Mouse (Mus musculus): ENCODE results near the gene Tmco4. TPM values are rescaled to one million over a fixed set of nuclear protein-coding genes. Genes with fewer than 3 reads are reported as not detected.

The Tmco4 gene
- polyA plus RNA-seq, 1 experiment = 3.2 TPM

DNA sequence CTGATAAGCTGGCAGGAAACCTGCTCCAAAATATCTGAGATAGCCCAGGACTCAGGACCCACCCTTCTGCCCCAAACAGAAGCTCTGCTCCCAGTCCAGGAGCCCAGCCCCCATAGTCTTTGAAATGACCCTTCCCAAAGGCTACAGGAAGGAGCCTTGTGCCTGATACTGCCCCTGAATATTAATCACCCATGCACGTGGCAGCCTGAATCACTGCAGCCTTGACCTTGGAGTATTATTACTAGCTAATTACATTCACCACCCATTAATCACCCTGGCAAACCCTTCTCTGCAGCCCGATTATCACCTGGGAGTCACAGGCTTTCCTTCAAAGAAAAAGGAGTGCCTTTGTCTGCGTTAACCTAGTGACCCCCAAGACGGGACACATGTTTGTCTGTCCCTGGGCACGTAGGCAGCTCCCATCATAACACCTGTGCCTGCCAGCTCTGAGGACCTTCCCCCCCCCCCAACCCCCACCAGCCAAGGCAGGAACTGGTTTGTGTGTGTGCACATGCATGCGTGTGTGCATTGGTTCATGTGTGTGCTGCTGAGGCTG lies 35.4 kb downstream of the Tmco4 start:
- Histone ChIP-seq H3K36me3 (replicated peaks; ENCODE audit: low read length) (no peaks in the 10 kb centered on the region), H3K4me3 (replicated peaks) (no peak overlapping the region), H3K9me3 (no peaks in the 10 kb centered on the region), H3K4me1 (no peaks in the 10 kb centered on the region), H3K27me3 (replicated peaks) (peaks cover 20% of the 10 kb centered on the region)
- TF ChIP-seq FLI1 (IDR thresholded peaks at IDR 0.05; ENCODE audit: low read length) (no peak), GATA1 (IDR thresholded peaks at IDR 0.05; ENCODE audit: borderline replicate concordance, low read length) (no peak)

DNA sequence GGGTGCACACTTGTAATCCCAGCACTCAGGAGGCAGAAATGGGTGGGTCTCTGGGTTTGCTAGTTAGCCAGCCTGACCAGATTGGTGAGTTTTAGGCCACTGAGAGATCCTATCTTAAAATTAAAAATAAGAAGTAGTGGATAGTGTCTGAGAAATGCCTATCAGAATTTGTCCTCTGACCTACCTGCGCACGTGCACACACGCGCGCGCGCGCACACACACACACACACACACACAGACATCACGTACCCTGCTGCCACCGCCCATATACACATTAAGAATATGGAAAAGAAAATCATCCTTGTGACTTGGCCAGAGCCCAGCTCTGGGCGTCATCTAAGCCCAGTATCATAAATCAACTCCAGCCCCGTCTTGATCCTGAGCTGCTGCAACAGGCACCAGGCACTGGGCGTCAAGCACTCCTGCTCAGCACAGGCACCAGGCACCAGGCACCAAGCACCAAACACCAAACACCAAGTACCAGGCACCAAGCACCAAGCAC lies 38.6 kb downstream of the Tmco4 start:
- Histone ChIP-seq H3K4me3 (replicated peaks) (no peak overlapping the region), H3K27me3 (replicated peaks) (peaks cover 14% of the 10 kb centered on the region), H3K4me1 (no peaks in the 10 kb centered on the region), H3K9me3 (peaks cover 11% of the 10 kb centered on the region), H3K36me3 (replicated peaks; ENCODE audit: low read length) (no peaks in the 10 kb centered on the region)
- TF ChIP-seq GATA1 (IDR thresholded peaks at IDR 0.05; ENCODE audit: borderline replicate concordance, low read length) (no peak), FLI1 (IDR thresholded peaks at IDR 0.05; ENCODE audit: low read length) (no peak)

DNA sequence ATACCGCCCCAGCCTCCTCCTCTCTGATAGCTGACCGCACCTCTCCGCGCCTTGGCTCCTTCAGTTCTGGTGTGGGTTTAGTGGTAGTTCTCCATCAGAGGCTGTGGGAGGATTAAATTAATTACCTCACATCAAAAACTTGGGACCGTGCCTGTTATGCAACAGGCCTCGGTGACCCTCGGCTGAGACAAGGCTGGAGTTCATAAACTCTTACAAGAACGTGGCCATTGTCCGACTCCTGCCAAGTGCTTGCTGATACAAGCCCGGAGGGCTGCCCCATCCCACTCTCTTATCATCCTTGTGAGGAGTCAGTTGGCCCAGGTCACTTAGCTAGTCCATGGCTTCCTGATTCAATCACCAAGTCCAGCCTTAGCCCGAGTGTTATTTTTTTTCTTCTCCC lies 40.6 kb downstream of the Tmco4 start:
- Histone ChIP-seq H3K4me3 (replicated peaks) (no peak overlapping the region), H3K27me3 (replicated peaks) (peaks cover 10% of the 10 kb centered on the region), H3K36me3 (replicated peaks; ENCODE audit: low read length) (no peaks in the 10 kb centered on the region), H3K9me3 (peaks cover 11% of the 10 kb centered on the region), H3K4me1 (no peaks in the 10 kb centered on the region)
- TF ChIP-seq GATA1 (IDR thresholded peaks at IDR 0.05; ENCODE audit: borderline replicate concordance, low read length) = no peak
- no peak for TF ChIP-seq FLI1 (IDR thresholded peaks at IDR 0.05; ENCODE audit: low read length)

DNA sequence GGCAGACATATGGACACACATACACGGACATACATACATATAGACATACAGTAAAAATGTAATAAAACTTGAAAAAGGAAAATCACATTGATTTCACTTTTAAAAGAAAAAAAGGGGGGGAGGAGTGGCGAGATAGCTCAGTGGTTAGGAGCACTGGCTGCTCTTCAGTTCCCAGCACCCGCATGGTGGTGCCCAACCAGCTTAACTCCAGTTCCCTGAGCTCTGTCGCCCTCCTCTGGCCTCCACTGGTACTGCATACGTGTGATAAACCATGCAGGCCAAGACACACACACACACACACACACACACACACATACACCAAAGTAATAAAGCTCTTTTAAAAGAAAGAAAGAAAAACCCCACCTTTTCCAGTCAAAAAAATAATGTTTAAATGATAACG lies 42.1 kb downstream of the Tmco4 start:
- peaks cover 4% of the 10 kb centered on the region for H3K4me1 ChIP-seq
- H3K27me3 ChIP-seq (replicated peaks) = peaks cover 8% of the 10 kb centered on the region
- H3K9me3 ChIP-seq = peaks cover 11% of the 10 kb centered on the region
- H3K4me3 ChIP-seq (replicated peaks) = no peak overlapping the region
- no peaks in the 10 kb centered on the region for H3K36me3 ChIP-seq (replicated peaks; ENCODE audit: low read length)
- TF ChIP-seq GATA1 (IDR thresholded peaks at IDR 0.05; ENCODE audit: borderline replicate concordance, low read length) (no peak), FLI1 (IDR thresholded peaks at IDR 0.05; ENCODE audit: low read length) (no peak)

DNA sequence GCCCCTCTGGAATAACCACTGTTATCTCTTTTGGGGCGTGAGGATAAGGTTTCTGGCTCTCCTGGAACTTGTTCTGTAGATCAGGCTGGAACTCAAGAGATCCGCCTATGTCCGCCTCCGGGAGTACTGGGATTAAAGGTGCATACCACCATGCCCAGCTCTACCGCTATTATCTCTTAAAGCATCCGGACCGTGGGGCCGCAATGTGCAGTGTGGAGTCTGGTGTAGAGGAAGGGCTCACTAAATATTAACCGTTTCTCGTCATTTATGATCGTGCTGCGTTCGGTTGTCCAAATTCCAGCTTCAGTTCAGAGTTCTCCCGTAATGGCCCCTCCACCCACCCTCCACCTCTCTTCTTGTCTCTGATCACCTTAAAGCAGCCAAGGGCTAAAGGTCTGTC lies 45.7 kb downstream of the Tmco4 start:
- H3K4me3 ChIP-seq (replicated peaks) = no peak overlapping the region
- H3K27me3 ChIP-seq (replicated peaks) = peaks cover 13% of the 10 kb centered on the region
- TF ChIP-seq GATA1 (IDR thresholded peaks at IDR 0.05; ENCODE audit: borderline replicate concordance, low read length) (no peak), FLI1 (IDR thresholded peaks at IDR 0.05; ENCODE audit: low read length) (no peak)
- peaks cover 11% of the 10 kb centered on the region for H3K9me3 ChIP-seq
- peaks cover 6% of the 10 kb centered on the region for H3K36me3 ChIP-seq (replicated peaks; ENCODE audit: low read length)
- peaks cover 4% of the 10 kb centered on the region for H3K4me1 ChIP-seq

DNA sequence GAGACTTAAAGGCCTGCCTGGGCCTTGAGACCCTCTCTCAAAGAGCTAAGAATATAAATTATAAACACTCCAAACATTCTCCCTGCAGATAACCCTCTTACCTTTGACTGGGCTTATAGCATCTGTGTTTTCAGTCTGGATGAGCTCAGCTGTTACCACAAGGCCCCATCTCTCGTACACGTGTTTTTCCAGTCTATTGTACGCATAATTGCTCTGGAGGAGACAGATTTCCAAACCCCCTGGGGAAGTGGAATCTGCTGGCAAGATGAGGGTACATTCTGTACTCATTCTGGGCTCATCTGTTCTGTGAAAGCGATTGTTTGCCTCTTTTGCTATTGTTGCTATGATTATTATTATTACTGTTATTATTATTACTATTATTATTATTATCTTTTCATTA lies 46.3 kb downstream of the Tmco4 start:
- H3K4me1 ChIP-seq = peaks cover 4% of the 10 kb centered on the region
- TF ChIP-seq GATA1 (IDR thresholded peaks at IDR 0.05; ENCODE audit: borderline replicate concordance, low read length) = no peak
- peaks cover 6% of the 10 kb centered on the region for H3K36me3 ChIP-seq (replicated peaks; ENCODE audit: low read length)
- no peak overlapping the region for H3K4me3 ChIP-seq (replicated peaks)
- H3K9me3 ChIP-seq = peaks cover 9% of the 10 kb centered on the region
- peaks cover 12% of the 10 kb centered on the region for H3K27me3 ChIP-seq (replicated peaks)

DNA sequence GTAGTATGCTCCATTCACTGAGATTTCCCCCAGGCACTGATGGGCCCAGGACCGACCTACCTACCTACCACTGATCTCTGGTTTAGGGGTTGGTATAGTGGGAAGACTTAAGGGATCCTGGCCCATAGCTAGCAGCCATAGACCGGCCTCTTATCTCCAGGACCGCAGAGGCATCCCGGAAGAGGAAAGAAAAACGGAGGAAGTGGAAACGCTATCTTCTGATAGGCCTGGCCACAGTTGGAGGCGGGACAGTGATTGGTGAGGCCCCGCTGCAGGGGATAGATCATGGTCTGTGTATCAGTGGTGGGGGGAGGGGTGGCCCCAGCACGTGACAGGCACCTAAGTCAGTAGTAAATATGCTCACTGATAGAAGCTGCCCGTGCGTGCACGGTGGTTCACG lies 46.7 kb downstream of the Tmco4 start:
- no peak overlapping the region for H3K4me3 ChIP-seq (replicated peaks)
- no peak for TF ChIP-seq GATA1 (IDR thresholded peaks at IDR 0.05; ENCODE audit: borderline replicate concordance, low read length)
- no peak for TF ChIP-seq FLI1 (IDR thresholded peaks at IDR 0.05; ENCODE audit: low read length)
- H3K36me3 ChIP-seq (replicated peaks; ENCODE audit: low read length) = peaks cover 6% of the 10 kb centered on the region
- peaks cover 4% of the 10 kb centered on the region for H3K9me3 ChIP-seq
- peaks cover 12% of the 10 kb centered on the region for H3K27me3 ChIP-seq (replicated peaks)
- H3K4me1 ChIP-seq = peaks cover 4% of the 10 kb centered on the region

DNA sequence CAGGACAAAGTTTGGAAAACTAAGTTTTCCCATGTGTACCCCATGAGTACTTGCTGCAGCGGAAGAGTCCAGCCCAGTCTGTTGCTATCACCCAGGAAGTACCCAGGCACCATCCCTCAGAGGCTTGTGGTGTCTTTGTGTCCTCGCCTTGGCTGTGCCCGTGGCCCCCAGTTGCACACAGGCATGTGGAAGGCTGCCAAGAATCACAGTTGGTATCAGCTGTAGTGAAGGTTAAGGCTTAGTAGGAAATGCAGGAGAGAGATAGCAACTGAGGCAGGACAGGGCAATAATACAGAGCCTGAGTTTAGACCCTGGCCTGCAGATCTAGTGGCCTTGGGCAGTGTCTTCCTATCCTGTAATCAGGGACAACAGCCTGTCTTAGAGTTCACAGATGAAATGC lies 47.7 kb downstream of the Tmco4 start:
- Histone ChIP-seq H3K9me3 (no peaks in the 10 kb centered on the region), H3K36me3 (replicated peaks; ENCODE audit: low read length) (peaks cover 6% of the 10 kb centered on the region), H3K27me3 (replicated peaks) (peaks cover 12% of the 10 kb centered on the region), H3K4me3 (replicated peaks) (no peak overlapping the region), H3K4me1 (peaks cover 4% of the 10 kb centered on the region)
- TF ChIP-seq FLI1 (IDR thresholded peaks at IDR 0.05; ENCODE audit: low read length) (no peak), GATA1 (IDR thresholded peaks at IDR 0.05; ENCODE audit: borderline replicate concordance, low read length) (no peak)

DNA sequence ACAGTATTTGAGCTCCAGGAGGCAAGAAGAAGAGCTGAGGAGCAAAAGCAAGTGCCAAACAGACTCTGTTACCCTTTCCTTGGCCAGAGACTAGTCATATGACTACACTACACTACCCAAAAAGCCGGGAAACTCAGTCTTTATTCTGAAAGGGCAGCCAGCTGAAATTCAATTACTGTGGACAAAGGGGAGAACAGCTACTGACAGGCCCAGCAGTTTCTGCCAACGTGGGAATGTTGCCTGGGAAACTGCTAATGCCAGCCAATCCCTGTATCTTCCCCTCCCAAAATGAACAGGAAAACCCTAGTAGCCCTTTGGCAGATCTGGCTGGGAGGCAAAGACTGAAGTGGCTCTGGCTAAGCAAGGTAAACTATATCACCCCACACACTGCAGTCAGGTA lies 51.7 kb downstream of the Tmco4 start:
- Histone ChIP-seq H3K36me3 (replicated peaks; ENCODE audit: low read length) (peaks cover 6% of the 10 kb centered on the region), H3K9me3 (no peaks in the 10 kb centered on the region), H3K4me1 (peaks cover 3% of the 10 kb centered on the region), H3K4me3 (replicated peaks) (no peak overlapping the region), H3K27me3 (replicated peaks) (peaks cover 5% of the 10 kb centered on the region)
- no peak for TF ChIP-seq FLI1 (IDR thresholded peaks at IDR 0.05; ENCODE audit: low read length)
- TF ChIP-seq GATA1 (IDR thresholded peaks at IDR 0.05; ENCODE audit: borderline replicate concordance, low read length) = no peak

DNA sequence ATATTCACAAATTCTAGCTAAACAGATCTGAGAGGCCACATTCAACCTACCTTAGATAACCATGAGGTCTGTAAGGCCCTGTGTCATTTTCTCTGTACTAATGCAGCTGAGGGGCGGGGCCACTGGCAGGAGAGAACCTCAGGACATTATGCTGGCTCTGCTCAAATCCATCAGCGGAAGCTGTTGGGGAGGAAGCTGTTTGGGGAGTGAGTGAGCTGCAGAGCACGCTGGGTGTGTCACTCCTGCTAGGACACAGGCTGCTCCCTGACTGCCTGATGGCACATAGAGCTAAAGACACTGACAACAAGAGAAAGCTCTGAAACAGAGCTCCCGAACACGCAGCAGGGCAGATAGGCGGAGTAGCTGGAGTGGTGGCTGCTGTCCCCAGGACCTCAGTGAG lies 58.0 kb downstream of the Tmco4 start:
- Histone ChIP-seq H3K9me3 (peaks cover 5% of the 10 kb centered on the region), H3K4me1 (no peaks in the 10 kb centered on the region), H3K36me3 (replicated peaks; ENCODE audit: low read length) (peaks cover 2% of the 10 kb centered on the region), H3K4me3 (replicated peaks) (no peak overlapping the region), H3K27me3 (replicated peaks) (peaks cover 14% of the 10 kb centered on the region)
- TF ChIP-seq GATA1 (IDR thresholded peaks at IDR 0.05; ENCODE audit: borderline replicate concordance, low read length) = no peak
- no peak for TF ChIP-seq FLI1 (IDR thresholded peaks at IDR 0.05; ENCODE audit: low read length)

DNA sequence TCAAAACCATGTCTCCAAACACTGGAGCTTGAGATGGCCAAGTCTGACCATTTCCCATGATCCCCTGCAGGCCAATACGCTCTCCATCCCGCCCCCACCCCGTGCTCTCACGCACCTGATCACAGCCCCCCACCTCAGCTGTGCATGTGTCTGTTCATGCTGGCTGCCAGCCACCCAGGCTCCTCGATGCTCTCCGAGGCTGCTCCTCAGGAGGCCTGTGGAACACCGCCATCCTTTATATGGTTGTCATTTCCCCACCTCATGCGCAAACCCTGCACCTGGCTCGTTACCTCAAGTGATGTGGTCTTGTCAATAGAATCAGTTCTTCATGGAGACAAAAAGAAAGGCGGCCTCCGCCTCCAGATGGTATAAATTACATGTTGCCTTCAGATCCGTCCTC lies 59.8 kb downstream of the Tmco4 start:
- TF ChIP-seq GATA1 (IDR thresholded peaks at IDR 0.05; ENCODE audit: borderline replicate concordance, low read length) (no peak), FLI1 (IDR thresholded peaks at IDR 0.05; ENCODE audit: low read length) (no peak)
- H3K36me3 ChIP-seq (replicated peaks; ENCODE audit: low read length) = peaks cover 11% of the 10 kb centered on the region
- H3K4me1 ChIP-seq = no peaks in the 10 kb centered on the region
- H3K4me3 ChIP-seq (replicated peaks) = no peak overlapping the region
- H3K9me3 ChIP-seq = peaks cover 23% of the 10 kb centered on the region
- peaks cover 18% of the 10 kb centered on the region for H3K27me3 ChIP-seq (replicated peaks)
